Mouse (Mus musculus) hindbrain, postnatal 0 days (tissue): ENCODE data around the gene Prkaa1. TPM values are rescaled to one million over a fixed set of nuclear protein-coding genes. Genes with fewer than 3 reads are reported as not detected.

Experiments
- ATAC-seq: fragments of 200-750 bp; cut with Nextera tagmentation; 2 replicates; pipeline ENCODE4 v1.8.0; 2017; ENCODE audit warnings: mild to moderate bottlenecking, moderate TSS enrichment, moderate library complexity
- DNase-seq: peaks from one replicate; pipeline ENCODE4 v3.0.0-alpha.2; 2015; ENCODE audit warnings: low spot score
- H3K27ac ChIP-seq: fragments of 300-500 bp; sonication (generic); 2 replicates; pipeline ENCODE4 v1.5.1; 2014; ENCODE audit warnings: mild to moderate bottlenecking
- H3K27me3 ChIP-seq: fragments of 300-500 bp; sonication (generic); 2 replicates; pipeline ENCODE4 v1.6.1; 2014; ENCODE audit warnings: low read length, mixed read lengths; ENCODE audit not compliant: insufficient read depth
- H3K36me3 ChIP-seq: fragments of 300-500 bp; sonication (generic); 2 replicates; pipeline ENCODE4 v1.6.1; 2014; ENCODE audit warnings: low read length, mixed read lengths; ENCODE audit not compliant: insufficient read depth
- H3K4me1 ChIP-seq: fragments of 300-500 bp; sonication (generic); 2 replicates; pipeline ENCODE4 v1.6.1; 2014; ENCODE audit warnings: antibody characterized with exemption, low read length, mixed read lengths; ENCODE audit not compliant: insufficient read depth
- H3K4me2 ChIP-seq: fragments of 300-500 bp; sonication (generic); 2 replicates; pipeline ENCODE4 v1.6.1; 2014; ENCODE audit warnings: low read depth, mild to moderate bottlenecking, low read length, moderate library complexity, mixed read lengths
- H3K4me3 ChIP-seq: fragments of 300-500 bp; sonication (generic); 2 replicates; pipeline ENCODE4 v1.5.1; 2014; ENCODE audit warnings: low read length
- H3K9ac ChIP-seq: fragments of 300-500 bp; sonication (generic); replicated peaks from 2 replicates; pipeline ENCODE4 v1.6.1; 2014; ENCODE audit warnings: mild to moderate bottlenecking, low read length, moderate library complexity, mixed read lengths
- H3K9me3 ChIP-seq: fragments of 300-500 bp; sonication (generic); 2 replicates; pipeline ENCODE4 v1.6.1; 2016; ENCODE audit warnings: low read length, mixed read lengths
- CTCF ChIP-seq: IDR thresholded peaks from 2 replicates; pipeline ENCODE4 v1.5.1; 2016; ENCODE audit warnings: antibody characterized with exemption, control low read depth, low read depth
- WGBS: fragments of 180-500 bp; shearing (Covaris S2); extraction: QIAGEN DNeasy Blood & Tissue Kit; methylation state at CpG from one replicate; pipeline ENCODE4 v1.1.7; 2014; 5-methylcytosine and 5-hydroxymethylcytosine counted together
- polyA plus RNA-seq: library from polyadenylated mRNA; unstranded; fragments of >200 nt; fragmentation: Nextera tagmentation; extraction: Ambion mirVana; gene quantifications from 2 replicates; pipeline ENCODE4 v1.2.1, GENCODE M21; 2015
- total RNA-seq: library from RNA; depleted of rRNA; stranded (reverse); fragments of >200 nt; gene quantifications from 2 replicates; pipeline ENCODE4 v1.2.3, GENCODE M21; 2014; rRNA removed

Gene Prkaa1
- 12.0 and 14.3 TPM in 2 replicates for total RNA-seq
- polyA plus RNA-seq, result 9.4 and 9.8 TPM in 2 replicates

GRCm38 (mm10) chr15:5143361-5144020 lies at the start of gene Prkaa1:
TSS of gene Prkaa1 (plus strand) at chr15:5143861.
- DNase-seq (peak; percentile 85), ATAC-seq (peak; percentile 94)
- H3K4me3 ChIP-seq, result peak within 1 kb of the TSS; percentile 96
- no peaks in the 10 kb centered on the region for H3K36me3 ChIP-seq
- peak within 1 kb of the TSS; percentile 84 for H3K4me2 ChIP-seq
- no peaks in the 10 kb centered on the region for H3K27me3 ChIP-seq
- peaks cover 9% of the 10 kb centered on the region; the same call in 1 of the 2 replicates for H3K4me1 ChIP-seq
- H3K9me3 ChIP-seq, result no peaks in the 10 kb centered on the region
- peak within 1 kb of the TSS; percentile 88 for H3K9ac ChIP-seq
- 1% methylated on average over 74 of the region's 80 CpGs for WGBS
- H3K27ac ChIP-seq, result peak within 1 kb of the TSS; percentile 90
- 0 out of 2 replicates have a peak, but pooled peaks have one; percentile 9 for TF ChIP-seq CTCF

DNA sequence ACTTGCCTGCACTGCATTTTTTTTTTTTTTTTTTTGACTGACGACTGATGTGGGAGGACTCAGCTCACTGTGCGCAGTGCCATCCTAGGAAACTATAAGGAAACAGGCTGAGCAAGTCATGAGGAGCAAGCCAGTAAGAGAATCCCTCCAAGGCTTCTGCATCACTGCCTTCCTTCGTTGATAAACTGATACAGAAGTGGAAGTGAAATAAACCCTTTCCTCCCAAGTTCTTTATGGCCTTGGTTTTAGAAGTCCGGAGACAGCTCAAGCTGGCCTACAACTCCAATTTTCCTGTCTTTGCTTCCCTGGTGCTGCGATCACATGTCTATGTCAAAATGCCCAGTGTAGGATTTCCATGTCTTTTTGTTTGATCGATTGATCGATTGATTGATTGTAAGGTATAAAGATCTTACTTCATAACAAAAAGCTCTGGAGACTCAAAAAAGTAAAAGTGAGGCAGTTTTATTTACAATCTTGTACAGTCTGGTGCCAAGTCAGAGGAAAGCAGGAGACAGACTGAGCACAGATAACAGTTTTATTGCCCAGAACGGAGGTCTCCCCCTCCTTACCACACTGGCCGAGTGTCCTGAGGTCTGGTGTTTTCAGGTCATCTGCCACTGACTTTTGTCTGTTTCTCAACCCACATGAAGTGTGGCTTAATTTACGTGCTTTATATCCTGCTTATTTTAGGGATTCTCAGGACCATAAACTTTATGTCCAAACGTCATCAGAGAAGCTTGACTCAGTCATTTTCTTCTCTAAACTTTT lies 47.9 kb upstream of the Prkaa1 start:
- H3K27ac ChIP-seq, result no peak overlapping the region
- WGBS, result 90% methylated on average over 11 of the region's 11 CpGs
- no peaks in the 10 kb centered on the region for H3K27me3 ChIP-seq
- no peak overlapping the region for H3K4me2 ChIP-seq
- H3K4me3 ChIP-seq, result no peak overlapping the region
- TF ChIP-seq CTCF, result no peak
- no peaks in the 10 kb centered on the region for H3K4me1 ChIP-seq
- no peak for DNase-seq
- no peak overlapping the region for H3K9ac ChIP-seq
- no peaks in the 10 kb centered on the region for H3K9me3 ChIP-seq
- no peak for ATAC-seq
- H3K36me3 ChIP-seq, result no peaks in the 10 kb centered on the region

DNA sequence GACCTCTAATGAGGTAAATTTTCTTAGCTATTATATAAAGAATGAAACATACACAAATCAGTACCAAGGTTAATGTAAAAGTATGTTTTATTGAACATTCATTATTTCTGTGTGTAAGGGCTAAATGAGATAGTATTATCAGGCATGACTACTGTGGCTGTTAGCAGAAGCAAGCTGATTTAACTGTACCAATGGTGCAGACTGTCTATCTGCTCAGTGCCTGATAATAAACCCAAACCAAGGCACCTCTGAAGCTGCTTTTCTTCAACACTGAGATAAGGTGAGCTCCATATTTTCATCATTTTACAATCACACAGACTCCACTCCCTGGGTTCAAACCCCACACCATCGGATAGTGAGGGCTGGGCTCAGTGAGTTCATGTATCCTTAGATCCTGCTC lies 46.3 kb upstream of the Prkaa1 start:
- no peak overlapping the region for H3K4me3 ChIP-seq
- no peak overlapping the region for H3K4me2 ChIP-seq
- no peaks in the 10 kb centered on the region for H3K27me3 ChIP-seq
- no peak for TF ChIP-seq CTCF
- no peak overlapping the region for H3K27ac ChIP-seq
- DNase-seq, result no peak
- no peaks in the 10 kb centered on the region for H3K36me3 ChIP-seq
- ATAC-seq, result no peak
- WGBS, result 96% methylated on average over 1 of the region's 1 CpGs
- H3K4me1 ChIP-seq, result no peaks in the 10 kb centered on the region
- H3K9ac ChIP-seq, result no peak overlapping the region
- no peaks in the 10 kb centered on the region for H3K9me3 ChIP-seq

DNA sequence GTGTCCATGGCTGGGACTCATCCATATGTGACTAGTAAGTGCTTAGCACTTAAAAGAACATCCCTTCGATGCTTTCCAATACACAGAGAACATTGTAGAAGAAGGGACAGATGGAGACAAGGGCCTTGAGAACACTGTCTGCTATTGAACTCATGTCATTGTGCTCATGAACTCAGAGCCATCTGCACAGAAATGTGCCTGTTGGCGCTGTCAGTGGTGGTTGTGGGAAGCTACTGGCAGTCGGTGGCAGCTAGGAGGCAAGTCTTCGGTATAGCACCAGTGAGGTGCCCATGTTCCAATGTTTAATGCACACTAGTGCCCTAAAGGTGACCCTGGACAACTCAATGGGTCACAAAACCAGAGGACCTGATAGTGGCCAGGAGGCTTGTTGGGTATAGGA lies 41.3 kb upstream of the Prkaa1 start:
- Histone ChIP-seq H3K4me1 (no peaks in the 10 kb centered on the region), H3K27me3 (no peaks in the 10 kb centered on the region), H3K9me3 (no peaks in the 10 kb centered on the region), H3K4me3 (no peak overlapping the region), H3K27ac (no peak overlapping the region), H3K4me2 (no peak overlapping the region), H3K9ac (no peak overlapping the region), H3K36me3 (no peaks in the 10 kb centered on the region)
- WGBS, result 95% methylated on average over 4 of the region's 4 CpGs
- ATAC-seq, result no peak
- no peak for DNase-seq
- TF ChIP-seq CTCF, result no peak

DNA sequence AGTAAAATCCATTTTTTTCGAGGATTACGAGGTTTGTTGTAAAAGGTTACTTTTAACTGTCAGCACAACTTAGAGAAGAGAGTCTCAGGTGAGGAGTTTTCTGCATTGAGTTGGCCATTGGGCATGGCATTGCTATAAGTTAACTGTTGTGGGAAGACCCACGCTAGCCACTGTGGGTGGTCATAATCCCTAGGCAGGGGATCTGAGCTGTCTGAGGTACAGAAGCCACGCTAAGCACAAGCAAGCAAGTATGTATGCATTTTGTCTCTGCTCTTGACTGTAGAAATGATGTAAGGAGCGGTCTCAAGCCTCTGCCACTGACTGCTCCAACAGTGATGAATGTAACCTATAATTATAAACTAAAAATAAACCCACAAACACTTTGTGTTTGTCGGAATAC lies 37.8 kb upstream of the Prkaa1 start:
- Histone ChIP-seq H3K36me3 (no peaks in the 10 kb centered on the region), H3K27ac (no peak overlapping the region)
- peak; percentile 24; the same call in 1 of the 2 replicates for ATAC-seq

DNA sequence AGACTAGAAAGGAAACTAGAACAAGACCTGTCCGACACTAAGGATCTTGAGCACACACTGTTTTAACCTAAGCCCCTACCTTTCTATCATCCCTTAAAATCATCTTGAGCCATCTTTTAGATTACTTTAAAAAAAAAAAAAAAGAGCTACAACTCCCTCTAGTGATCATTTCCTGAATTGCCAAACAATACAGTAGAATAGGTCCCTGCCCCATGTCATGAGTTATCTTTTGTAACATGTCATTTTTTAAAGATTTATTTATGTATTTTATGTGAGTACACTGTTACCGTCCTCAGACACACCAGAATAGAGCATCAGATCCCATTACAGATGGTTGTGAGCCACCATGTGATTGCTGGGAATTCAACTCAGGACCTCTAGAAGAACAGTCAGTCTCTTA lies 37.4 kb upstream of the Prkaa1 start:
- WGBS, result 48% methylated on average over 2 of the region's 2 CpGs
- ATAC-seq, result peak; percentile 38; the same call in 1 of the 2 replicates

More for the DNA sequence above, 37.8 kb upstream of the Prkaa1 start:
- Histone ChIP-seq H3K9ac (no peak overlapping the region), H3K4me2 (no peak overlapping the region), H3K4me1 (no peaks in the 10 kb centered on the region), H3K27me3 (no peaks in the 10 kb centered on the region), H3K9me3 (no peaks in the 10 kb centered on the region), H3K4me3 (no peak overlapping the region)
- DNase-seq, result no peak
- WGBS, result 80% methylated on average over 6 of the region's 6 CpGs
- TF ChIP-seq CTCF, result no peak

More for the DNA sequence above, 37.4 kb upstream of the Prkaa1 start:
- Histone ChIP-seq H3K27ac (no peak overlapping the region), H3K4me3 (no peak overlapping the region), H3K9me3 (no peaks in the 10 kb centered on the region), H3K27me3 (no peaks in the 10 kb centered on the region), H3K4me1 (no peaks in the 10 kb centered on the region), H3K9ac (no peak overlapping the region), H3K36me3 (no peaks in the 10 kb centered on the region), H3K4me2 (no peak overlapping the region)
- TF ChIP-seq CTCF, result peak; percentile 59
- DNase-seq, result peak; percentile 59
